Mouse (Mus musculus): ENCODE measurements around the gene Cmip.

The Cmip gene

GRCm38 (mm10) chr8:117347556-117347955 lies 90.7 kb downstream of the Cmip start:
- DNase-seq (ENCODE audit: low spot score): no peak

DNA sequence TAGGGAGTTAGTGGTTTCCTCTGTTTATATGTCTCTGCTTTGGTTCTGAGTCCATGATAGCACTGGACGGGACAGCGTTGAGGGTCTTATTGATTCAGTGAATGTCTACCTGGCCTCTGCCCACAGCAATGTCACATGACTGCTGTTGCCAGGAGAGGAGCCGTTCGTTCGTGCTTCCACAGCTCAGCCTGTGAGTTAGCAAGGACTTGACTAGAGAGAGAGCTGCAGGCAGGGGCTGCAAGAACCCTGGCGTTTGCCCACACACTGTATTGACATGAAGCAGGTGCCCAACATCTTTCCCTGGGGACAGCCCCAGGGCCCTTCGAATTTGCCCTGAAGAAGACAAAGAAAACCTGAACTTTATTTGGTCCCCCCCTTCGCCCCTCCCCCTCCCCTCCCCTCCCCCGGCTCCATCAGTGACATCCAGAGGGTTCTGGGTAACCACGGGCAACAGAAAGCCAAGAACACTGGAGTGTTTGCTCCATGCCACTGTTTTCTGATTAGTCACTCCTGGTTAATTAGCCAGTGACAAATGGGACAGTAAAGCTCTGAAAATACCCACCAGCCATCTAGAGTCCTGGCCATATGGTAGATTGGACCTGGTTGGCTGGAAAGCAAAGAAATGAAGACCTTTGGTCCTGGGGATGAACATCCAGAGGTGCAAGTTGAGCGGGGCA lies 92.0 kb downstream of the Cmip start:
- no peak for DNase-seq (ENCODE audit: low spot score)

- DNase-seq (ENCODE audit: low spot score): no peak
Observed at GRCm38 (mm10) chr8:117349541-117349940, 92.7 kb downstream of the Cmip start.

- no peak for DNase-seq (ENCODE audit: low spot score)
Observed at GRCm38 (mm10) chr8:117352098-117352497, 95.2 kb downstream of the Cmip start.

GRCm38 (mm10) chr8:117355111-117355831 lies 98.4 kb downstream of the Cmip start:
- DNase-seq (ENCODE audit: low spot score): no peak

GRCm38 (mm10) chr8:117356109-117356672 lies 99.3 kb downstream of the Cmip start:
- DNase-seq (ENCODE audit: low spot score): no peak

GRCm38 (mm10) chr8:117357491-117358467 lies 100.9 kb downstream of the Cmip start:
- no peak for DNase-seq (ENCODE audit: low spot score)

DNA sequence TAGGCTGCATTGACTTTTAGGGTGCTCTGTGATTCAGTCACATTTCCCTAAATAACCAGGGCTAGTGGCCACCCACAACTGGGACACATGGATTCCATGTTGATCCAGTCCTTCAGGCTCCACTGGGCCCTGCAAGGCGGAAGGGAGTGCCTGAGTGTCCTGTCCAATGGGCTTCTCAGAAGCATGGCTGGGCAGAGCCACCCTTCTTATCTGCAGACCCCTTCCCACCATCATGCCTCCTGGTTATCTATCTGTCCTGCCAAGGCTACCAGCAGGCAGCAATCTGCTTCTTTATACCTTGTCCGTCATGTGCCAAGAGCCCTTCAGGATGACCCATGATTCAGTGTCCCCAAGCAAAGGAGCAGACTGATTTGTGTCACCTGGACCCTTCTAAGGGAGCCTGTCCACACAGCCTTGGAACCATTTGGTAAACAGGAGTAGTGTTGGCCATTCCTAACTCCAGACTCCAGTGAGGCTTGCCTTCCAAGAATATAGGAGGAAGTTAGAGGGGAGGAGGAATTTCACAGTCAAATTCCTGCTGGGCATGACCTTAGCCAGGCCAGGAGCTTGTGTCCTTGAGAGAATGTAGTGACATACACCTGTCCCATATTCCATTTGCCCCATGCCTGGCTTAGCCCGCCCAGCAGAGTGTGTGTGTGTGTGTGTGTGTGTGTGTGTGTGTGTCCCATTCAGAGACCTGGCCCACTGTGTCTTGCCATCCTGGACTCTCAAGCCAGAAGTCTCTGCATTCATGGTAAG lies 103.5 kb downstream of the Cmip start:
- no peak for DNase-seq (ENCODE audit: low spot score)

DNA sequence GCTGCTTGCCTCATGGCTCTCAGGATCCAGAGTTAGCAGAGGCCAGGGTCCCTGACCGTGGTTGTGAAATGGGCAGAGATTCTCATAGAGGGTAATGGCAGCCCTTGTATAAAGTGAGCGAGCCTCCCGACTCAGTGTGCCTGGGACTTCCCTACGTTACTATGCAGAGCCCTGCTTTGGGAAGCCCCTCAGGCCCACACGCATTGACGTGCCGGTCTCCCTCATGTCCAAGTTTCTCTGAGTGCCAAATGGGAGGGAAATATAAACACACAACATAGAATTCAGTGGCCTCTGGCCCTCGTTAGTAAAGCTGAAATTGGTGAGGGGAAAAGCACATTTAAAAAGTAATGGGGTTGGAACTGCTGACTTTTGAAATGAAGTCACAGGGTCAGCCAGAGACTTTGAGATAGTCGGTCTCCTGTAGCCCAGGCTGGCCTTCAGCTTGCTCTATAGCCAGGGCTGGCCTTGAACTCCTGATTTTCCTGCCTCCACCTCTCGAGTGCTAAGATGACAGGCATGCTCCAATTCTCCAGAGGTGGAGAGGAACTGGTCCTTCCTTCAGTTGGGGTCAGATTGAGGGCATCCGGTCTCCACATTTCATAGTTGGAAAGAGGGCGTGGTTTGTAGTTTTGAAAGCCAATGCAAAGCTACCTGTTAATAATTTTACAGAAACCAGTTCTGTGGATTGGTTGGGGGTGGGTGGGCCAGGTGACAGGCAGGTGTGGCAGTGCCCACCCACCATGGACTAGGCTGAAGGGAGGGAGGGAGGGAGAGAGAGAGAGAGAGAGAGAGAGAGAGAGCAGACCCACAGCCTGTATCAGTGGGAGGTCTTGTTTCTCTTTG lies 105.0 kb downstream of the Cmip start:
- DNase-seq (ENCODE audit: low spot score): no peak

- no peak for DNase-seq (ENCODE audit: low spot score)
Observed at GRCm38 (mm10) chr8:117362438-117362726, 105.5 kb downstream of the Cmip start.

DNA sequence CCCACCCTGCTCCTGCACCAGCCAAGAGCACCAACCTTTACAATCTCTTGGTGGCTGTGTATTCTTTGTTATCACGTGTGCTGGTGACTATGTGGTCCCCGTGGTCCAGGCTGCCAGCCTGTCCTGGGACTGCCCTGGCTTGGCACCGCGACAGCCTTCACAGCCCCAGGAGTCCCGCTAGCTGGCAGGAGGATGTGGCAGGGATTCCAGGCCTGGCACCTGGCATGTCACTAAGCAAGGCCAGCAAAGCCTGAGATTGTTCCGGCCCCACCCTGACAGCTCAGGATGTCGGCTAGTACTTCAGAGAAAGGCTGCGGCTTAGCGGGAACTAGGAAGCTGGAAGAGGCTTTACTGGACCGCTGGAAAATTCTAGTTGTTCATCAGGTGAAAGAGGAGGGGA lies 106.4 kb downstream of the Cmip start:
- no peak for DNase-seq (ENCODE audit: low spot score)

DNA sequence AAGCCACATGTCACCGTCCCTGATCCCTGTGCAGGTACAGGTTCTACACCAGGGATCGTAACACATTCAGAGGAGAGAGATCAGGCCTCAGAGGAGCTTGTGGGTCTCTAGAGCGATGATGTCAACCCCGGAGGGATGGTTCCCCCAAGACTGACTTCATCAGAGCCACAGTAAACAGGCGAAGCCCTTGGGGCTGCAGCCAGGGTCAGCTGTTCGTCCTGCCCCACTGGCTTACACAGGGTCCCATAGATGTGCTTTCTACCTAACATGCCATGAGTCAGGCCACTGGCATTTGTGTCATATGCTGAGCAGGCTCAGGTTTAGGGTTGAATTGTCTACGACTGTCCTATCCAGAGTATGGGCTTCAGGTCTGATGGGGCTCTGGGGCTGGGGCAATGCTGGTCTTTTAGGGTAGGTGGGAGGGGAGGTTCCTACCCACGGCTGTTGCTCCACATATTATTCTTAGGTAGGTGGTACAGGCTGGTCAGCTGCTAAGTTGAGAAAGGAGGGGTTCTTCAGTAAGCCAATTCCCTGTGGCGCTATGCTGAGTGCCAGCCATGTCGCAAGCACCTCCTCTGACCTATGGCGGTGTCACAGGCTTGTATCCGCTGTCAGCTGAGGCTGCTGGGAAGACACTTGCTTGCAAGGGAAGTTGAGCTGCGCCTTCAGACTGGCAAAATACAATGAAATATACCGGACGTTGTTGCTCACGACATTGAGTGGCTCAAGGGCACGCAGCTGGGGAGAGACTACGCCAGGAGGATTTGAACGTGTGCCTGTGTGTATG lies 107.7 kb downstream of the Cmip start:
- DNase-seq (ENCODE audit: low spot score): no peak

- peak; percentile 52 for DNase-seq (ENCODE audit: low spot score)
Observed at GRCm38 (mm10) chr8:117366475-117366874, 109.6 kb downstream of the Cmip start.

GRCm38 (mm10) chr8:117367441-117367840 lies 110.6 kb downstream of the Cmip start:
- no peak for DNase-seq (ENCODE audit: low spot score)

DNA sequence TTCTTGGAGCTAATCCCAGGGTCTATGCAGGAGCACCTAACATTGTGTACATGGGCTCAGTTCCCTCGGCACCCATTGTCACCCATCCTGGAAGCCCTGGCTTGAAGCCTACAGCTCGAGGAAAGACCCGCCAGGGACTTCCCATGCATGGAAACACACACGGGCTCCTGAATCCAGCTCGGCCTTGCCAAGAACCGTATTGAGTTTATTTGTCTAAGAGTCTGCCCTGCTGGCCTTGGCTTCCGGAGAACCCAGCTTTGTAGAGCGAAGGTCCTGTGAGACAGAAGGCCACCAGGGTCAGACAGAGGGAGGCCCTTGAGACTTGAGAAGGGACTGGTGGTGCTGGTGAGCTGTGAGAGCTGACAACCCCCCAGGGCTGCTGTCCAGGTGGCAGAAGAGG lies 111.9 kb downstream of the Cmip start:
- DNase-seq (ENCODE audit: low spot score): no peak

- DNase-seq (ENCODE audit: low spot score): no peak
Observed at GRCm38 (mm10) chr8:117370009-117370408, 113.1 kb downstream of the Cmip start.

DNA sequence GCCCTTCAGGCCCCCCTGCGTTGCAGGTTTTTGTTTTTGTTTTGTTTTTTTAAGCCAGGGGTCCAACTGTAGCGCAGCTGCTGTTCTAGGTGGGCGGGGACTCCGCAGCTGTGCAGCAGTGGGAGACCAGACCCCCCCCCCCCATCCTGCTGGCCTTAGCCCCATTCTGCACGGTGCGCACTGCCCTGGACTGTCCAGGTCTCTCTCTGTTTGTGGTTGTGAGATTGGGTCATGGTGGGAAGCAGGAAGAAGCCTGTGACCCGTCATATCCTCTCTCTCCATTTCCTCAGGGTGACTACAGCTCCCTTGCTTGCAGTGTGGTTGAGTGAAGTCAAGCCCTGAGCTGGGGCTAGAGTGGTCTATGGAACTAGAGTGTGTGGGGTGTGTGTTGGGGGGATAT lies 114.3 kb downstream of the Cmip start:
- no peak for DNase-seq (ENCODE audit: low spot score)

- DNase-seq (ENCODE audit: low spot score): peak; percentile 49
Observed at GRCm38 (mm10) chr8:117372070-117372469, 115.2 kb downstream of the Cmip start.

- no peak for DNase-seq (ENCODE audit: low spot score)
Observed at GRCm38 (mm10) chr8:117373001-117373428, 116.2 kb downstream of the Cmip start.

- no peak for DNase-seq (ENCODE audit: low spot score)
Observed at GRCm38 (mm10) chr8:117374087-117374486, 117.2 kb downstream of the Cmip start.

All from layer of hippocampus, adult 11-12 months (tissue).